Mouse (Mus musculus) heart, postnatal 0 days (tissue): ENCODE results near the gene Ptpn3. TPM values are rescaled to one million over a fixed set of nuclear protein-coding genes. Genes with fewer than 3 reads are reported as not detected.

Experiments used
- ATAC-seq: fragments of 200-750 bp; cut with Nextera tagmentation; 2 replicates; pipeline ENCODE4 v1.8.0; 2017; ENCODE audit warnings: low read depth, moderate number of reproducible peaks, moderate library complexity; ENCODE audit not compliant: insufficient read depth
- DNase-seq: peaks from one replicate; pipeline ENCODE4 v3.0.0-alpha.2; 2016; ENCODE audit warnings: low spot score
- H3K27ac ChIP-seq: fragments of 300-500 bp; sonication (generic); 2 replicates; pipeline ENCODE4 v1.5.1; 2014; ENCODE audit warnings: low read depth, mild to moderate bottlenecking
- H3K27me3 ChIP-seq: fragments of 300-500 bp; sonication (generic); 2 replicates; pipeline ENCODE4 v1.6.1; 2014; ENCODE audit warnings: low read length, mixed read lengths; ENCODE audit not compliant: control insufficient read depth, insufficient read depth
- H3K36me3 ChIP-seq: fragments of 300-500 bp; sonication (generic); replicated peaks from 2 replicates; pipeline ENCODE4 v1.6.1; 2014; ENCODE audit warnings: low read length, mixed read lengths; ENCODE audit not compliant: control insufficient read depth, insufficient read depth
- H3K4me1 ChIP-seq: fragments of 300-500 bp; sonication (generic); 2 replicates; pipeline ENCODE4 v1.6.1; 2014; ENCODE audit warnings: antibody characterized with exemption; ENCODE audit not compliant: control insufficient read depth, insufficient read depth
- H3K4me2 ChIP-seq: fragments of 300-500 bp; sonication (generic); 2 replicates; pipeline ENCODE4 v1.6.1; 2014; ENCODE audit warnings: low read depth, mild to moderate bottlenecking, low read length, moderate library complexity
- H3K4me3 ChIP-seq: fragments of 300-500 bp; sonication (generic); 2 replicates; pipeline ENCODE4 v1.5.1; 2014; ENCODE audit warnings: low read depth, low read length
- H3K9ac ChIP-seq: fragments of 300-500 bp; sonication (generic); replicated peaks from 2 replicates; pipeline ENCODE4 v1.6.1; 2014; ENCODE audit warnings: low read depth, low read length, mixed read lengths
- H3K9me3 ChIP-seq: fragments of 300-500 bp; sonication (generic); replicated peaks from 2 replicates; pipeline ENCODE4 v1.6.1; 2016; ENCODE audit warnings: low read length; ENCODE audit not compliant: control insufficient read depth
- CTCF ChIP-seq: IDR thresholded peaks from 2 replicates; pipeline ENCODE4 v1.5.1; 2016; ENCODE audit warnings: antibody characterized with exemption, control low read depth, low read depth
- EP300 ChIP-seq: IDR thresholded peaks from 2 replicates; pipeline ENCODE4 v1.6.1; 2016; ENCODE audit warnings: antibody characterized with exemption, low read depth
- WGBS: fragments of 180-500 bp; shearing (Covaris S2); extraction: QIAGEN DNeasy Blood & Tissue Kit; methylation state at CpG from one replicate; pipeline ENCODE4 v1.1.7; 2014; 5-methylcytosine and 5-hydroxymethylcytosine counted together
- polyA plus RNA-seq: library from polyadenylated mRNA; unstranded; fragments of >200 nt; fragmentation: Nextera tagmentation; extraction: Ambion mirVana; gene quantifications from 2 replicates; pipeline ENCODE4 v1.2.1, GENCODE M21; 2015
- total RNA-seq: library from RNA; depleted of rRNA; stranded (reverse); fragments of >200 nt; gene quantifications from 2 replicates; pipeline ENCODE4 v1.2.3, GENCODE M21; 2014; ENCODE audit warnings: low replicate concordance

The Ptpn3 gene
- total and polyA plus RNA-seq, 2 experiments from 2014 or later = 2.3 to 3.4 TPM

- no peaks in the 10 kb centered on the region for H3K27me3 ChIP-seq
- TF ChIP-seq EP300 = no peak
- no peak for TF ChIP-seq CTCF
- WGBS = 79% methylated on average over 6 of the region's 6 CpGs
Measured at GRCm38 (mm10) chr4:57282630-57283029, 19.0 kb downstream of the Ptpn3 start.

GRCm38 (mm10) chr4:57282179-57282578 is 19.5 kb downstream of the Ptpn3 start:
- no peak for DNase-seq
- H3K36me3 ChIP-seq = no peaks in the 10 kb centered on the region
- no peaks in the 10 kb centered on the region for H3K27me3 ChIP-seq
- WGBS = 68% methylated on average over 5 of the region's 5 CpGs
- TF ChIP-seq EP300 = no peak
- TF ChIP-seq CTCF = no peak
- H3K27ac ChIP-seq = no peak overlapping the region
- no peak overlapping the region for H3K9ac ChIP-seq
- H3K4me1 ChIP-seq = peaks cover 12% of the 10 kb centered on the region
- H3K4me2 ChIP-seq = no peak overlapping the region
- H3K4me3 ChIP-seq = no peak overlapping the region
- H3K9me3 ChIP-seq = no peaks in the 10 kb centered on the region
- no peak for ATAC-seq

More at GRCm38 (mm10) chr4:57282630-57283029, 19.0 kb downstream of the Ptpn3 start:
- no peak overlapping the region for H3K9ac ChIP-seq
- DNase-seq (no peak), ATAC-seq (no peak)
- H3K36me3 ChIP-seq = no peaks in the 10 kb centered on the region
- H3K27ac ChIP-seq = no peak overlapping the region
- H3K4me2 ChIP-seq = no peak overlapping the region
- peaks cover 12% of the 10 kb centered on the region for H3K4me1 ChIP-seq
- H3K4me3 ChIP-seq = no peak overlapping the region
- H3K9me3 ChIP-seq = no peaks in the 10 kb centered on the region

GRCm38 (mm10) chr4:57280888-57281287 is 20.7 kb downstream of the Ptpn3 start:
- Histone ChIP-seq H3K4me3 (no peak overlapping the region), H3K4me2 (no peak overlapping the region), H3K9me3 (no peaks in the 10 kb centered on the region), H3K27ac (no peak overlapping the region), H3K36me3 (no peaks in the 10 kb centered on the region), H3K27me3 (no peaks in the 10 kb centered on the region), H3K4me1 (peaks cover 12% of the 10 kb centered on the region), H3K9ac (no peak overlapping the region)
- TF ChIP-seq CTCF (no peak), EP300 (no peak)
- no peak for DNase-seq
- WGBS = 71% methylated on average over 5 of the region's 5 CpGs
- ATAC-seq = no peak

GRCm38 (mm10) chr4:57279229-57279628 is 22.4 kb downstream of the Ptpn3 start:
- Histone ChIP-seq H3K27me3 (no peaks in the 10 kb centered on the region), H3K36me3 (no peaks in the 10 kb centered on the region), H3K4me1 (peaks cover 12% of the 10 kb centered on the region), H3K4me2 (0 out of 2 replicates have a peak overlapping the region, but pooled peaks have one; percentile 19), H3K27ac (no peak overlapping the region), H3K9me3 (no peaks in the 10 kb centered on the region), H3K9ac (no peak overlapping the region), H3K4me3 (no peak overlapping the region)
- no peak for DNase-seq
- TF ChIP-seq EP300 = no peak
- TF ChIP-seq CTCF = no peak
- ATAC-seq = no peak
- WGBS = 38% methylated on average over 8 of the region's 8 CpGs

DNA sequence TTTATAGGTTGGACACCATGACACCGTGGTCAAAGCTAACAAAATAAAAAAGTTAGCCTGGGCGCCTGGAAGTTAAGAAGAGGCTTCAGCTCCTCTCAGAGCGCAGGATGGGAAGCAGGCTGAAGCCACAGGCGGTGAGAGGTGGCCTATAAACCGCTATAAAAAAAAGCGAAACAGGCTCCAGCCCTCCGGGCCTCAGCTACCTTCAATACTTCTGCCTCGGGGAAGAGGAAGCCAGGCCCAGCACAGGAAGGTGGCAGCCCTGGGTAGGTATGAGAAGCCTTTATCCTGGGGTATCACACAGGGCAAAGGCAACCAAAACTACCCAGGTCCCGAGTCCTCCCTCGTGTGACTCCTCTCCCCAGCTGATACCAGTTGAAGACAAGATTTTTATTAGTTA is 22.8 kb downstream of the Ptpn3 start:
- Histone ChIP-seq H3K27me3 (no peaks in the 10 kb centered on the region), H3K4me3 (no peak overlapping the region), H3K27ac (peak overlapping the region; percentile 49; the same call in 1 of the 2 replicates), H3K4me2 (peak overlapping the region; percentile 19; the same call in 1 of the 2 replicates), H3K9me3 (no peaks in the 10 kb centered on the region), H3K9ac (0 out of 2 replicates have a peak overlapping the region, but pooled peaks have one; percentile 22), H3K36me3 (no peaks in the 10 kb centered on the region), H3K4me1 (peaks cover 12% of the 10 kb centered on the region)
- TF ChIP-seq EP300 = no peak
- no peak for TF ChIP-seq CTCF
- no peak for DNase-seq
- ATAC-seq = no peak
- 43% methylated on average over 10 of the region's 10 CpGs for WGBS

DNA sequence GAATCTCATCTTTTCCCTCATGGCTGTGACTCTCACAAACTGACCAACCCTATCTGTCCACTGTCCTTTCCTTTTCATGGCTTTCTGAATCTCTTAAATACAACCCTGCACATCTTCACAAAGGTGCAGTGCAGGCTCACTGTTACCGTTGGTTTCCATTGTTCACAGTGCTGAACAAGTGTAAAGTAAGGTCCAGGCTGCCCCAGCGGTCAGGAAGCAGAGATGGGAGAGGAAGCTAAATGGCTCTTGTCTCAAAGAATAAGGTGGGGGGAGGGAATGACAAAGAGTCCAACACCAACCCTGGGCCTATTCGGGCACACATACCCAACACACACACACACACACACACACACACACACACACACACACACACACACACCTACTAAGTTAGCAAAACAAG is 24.0 kb downstream of the Ptpn3 start:
- H3K9ac ChIP-seq = no peak overlapping the region
- no peak overlapping the region for H3K4me2 ChIP-seq
- DNase-seq (no peak), ATAC-seq (no peak)
- H3K4me3 ChIP-seq = no peak overlapping the region
- no peaks in the 10 kb centered on the region for H3K36me3 ChIP-seq
- no peaks in the 10 kb centered on the region for H3K9me3 ChIP-seq
- WGBS = 88% methylated on average over 3 of the region's 3 CpGs
- H3K27me3 ChIP-seq = no peaks in the 10 kb centered on the region
- H3K4me1 ChIP-seq = peaks cover 12% of the 10 kb centered on the region
- no peak overlapping the region for H3K27ac ChIP-seq
- TF ChIP-seq CTCF (no peak), EP300 (no peak)
